Mouse (Mus musculus): ENCODE data around the gene Ift80. TPM values are rescaled to one million over a fixed set of nuclear protein-coding genes. Genes with fewer than 3 reads are reported as not detected.

Gene Ift80
- 0.11 and 0.30 TPM in 2 replicates for polyA plus RNA-seq (2012; rRNA removed)

GRCm38 (mm10) chr3:69004437-69005337 is at the start of gene Ift80, which contains the start of gene Smc4:
Ift80 (minus strand) TSS chr3:69004570.
Smc4 (plus strand) TSS chr3:69004738.

DNA sequence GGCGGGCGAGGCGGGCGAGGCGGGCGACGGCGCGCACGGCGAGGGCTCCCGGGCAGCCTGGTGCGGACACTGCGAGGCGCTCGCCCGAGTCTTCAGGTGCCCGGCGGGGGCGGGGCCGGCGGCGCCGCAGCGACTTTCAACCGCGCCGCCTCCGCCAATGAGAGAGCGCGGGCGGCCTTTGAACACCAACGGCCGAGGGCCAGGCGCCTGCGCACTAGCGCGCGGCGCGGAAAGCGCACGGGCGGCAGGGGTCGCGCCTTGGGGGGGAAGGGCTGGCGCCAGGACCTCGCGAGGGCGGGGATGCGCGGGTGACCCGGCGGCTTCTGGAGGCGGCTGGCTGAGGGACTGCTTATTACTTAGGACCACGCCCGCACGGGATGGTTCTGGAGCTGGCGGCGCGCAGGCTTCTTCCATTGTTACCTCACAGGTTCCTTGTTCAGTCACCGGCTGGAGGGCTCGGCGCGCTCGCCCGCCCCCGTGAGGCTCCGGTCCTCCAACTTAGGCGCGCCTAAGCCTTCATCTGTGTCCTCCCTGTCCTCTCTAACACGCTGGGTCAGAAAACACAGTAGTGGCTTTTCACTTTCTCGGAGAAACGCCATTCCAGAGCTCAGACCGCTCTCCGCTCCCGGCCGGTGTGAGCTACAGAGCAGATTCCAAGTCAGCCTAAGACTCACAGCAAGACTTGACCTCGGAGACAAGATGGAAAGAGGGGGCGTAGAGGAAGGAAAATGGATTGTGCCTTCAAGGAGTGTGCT is 40.5 kb upstream of the Ift80 start, which contains the start of gene Trim59:
Gene Trim59 (minus strand): TSS at position 111 of the 755 bp plus-strand sequence.

DNA sequence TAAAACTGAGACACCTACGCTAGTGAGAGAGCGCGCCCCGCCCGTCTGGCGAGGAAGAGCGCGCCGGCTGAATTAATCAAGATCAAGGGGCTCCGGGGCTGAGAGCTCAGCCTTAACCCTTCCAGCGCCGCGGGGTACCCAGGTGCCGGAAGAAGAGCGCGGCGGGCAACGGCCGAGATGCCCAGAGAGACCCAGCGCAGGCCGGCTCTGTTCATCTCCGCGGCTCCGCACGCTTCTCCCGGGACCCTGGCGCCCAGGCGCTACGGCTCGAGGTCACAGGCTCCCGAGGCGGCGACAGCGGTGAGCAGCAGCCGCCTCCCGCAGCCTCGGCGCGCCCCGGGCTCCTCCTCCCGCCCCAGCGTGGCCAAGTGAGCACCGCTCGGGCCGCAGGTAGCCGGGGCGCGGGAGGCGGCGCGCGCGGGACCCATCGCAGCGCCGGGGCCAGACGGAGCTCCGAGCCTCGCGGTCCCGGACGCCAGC is 135.1 kb downstream of the Ift80 start, which contains the start of gene 1110032F04Rik:
Gene 1110032F04Rik (plus strand): TSS at position 376 of the 480 bp plus-strand sequence.

Other genes with a start within 250 kb of the Ift80 start
- gene 1110032F04Rik, start 135.0 kb downstream of the Ift80 start, polyA plus RNA-seq (2012; rRNA removed), result 0.02 and 0.15 TPM in 2 replicates
- gene Smc4, start 168 bp upstream of the Ift80 start, polyA plus RNA-seq (2012; rRNA removed), result 1.2 and 1.4 TPM in 2 replicates
- 0.48 and 0.93 TPM in 2 replicates for gene Trim59, start 40.2 kb upstream of the Ift80 start, polyA plus RNA-seq (2012; rRNA removed)
- 1.6 and 2.1 TPM in 2 replicates for gene Kpna4, start 122.5 kb upstream of the Ift80 start, polyA plus RNA-seq (2012; rRNA removed)
- 0.90 and 1.1 TPM in 2 replicates for gene Arl14, start 217.8 kb upstream of the Ift80 start, polyA plus RNA-seq (2012; rRNA removed)